Mouse (Mus musculus) MEL (cell line): ENCODE measurements around the gene 4921517D22Rik. TPM values are rescaled to one million over a fixed set of nuclear protein-coding genes. Genes with fewer than 3 reads are reported as not detected.

Source experiments
- DNase-seq: peaks from one replicate; pipeline ENCODE4 v3.0.0; 2011; ENCODE audit warnings: low read depth, low spot score
- H3K27ac ChIP-seq: 2 replicates; pipeline ENCODE4 v1.5.1; 2012; ENCODE audit warnings: low read depth, mild to moderate bottlenecking, control low read depth, low read length, moderate library complexity; ENCODE audit not compliant: control insufficient read depth
- H3K27me3 ChIP-seq, 2 experiments: fragments of 150-350 bp in 1 of 2; sonication (generic) in 1 of 2; 2 replicates each; pipeline ENCODE4 v1.6.1; 2012; ENCODE audit warnings: low read length in 2 of 2, mild to moderate bottlenecking in 2 of 2, improper control_type of control experiment in 1 of 2, moderate library complexity in 1 of 2; ENCODE audit not compliant: insufficient read depth in 2 of 2, control insufficient read depth in 1 of 2
- H3K36me3 ChIP-seq, 2 experiments: 2 replicates each; pipeline ENCODE4 v1.6.1; 2012 to 2014; ENCODE audit warnings: low read length in 2 of 2, improper control_type of control experiment in 1 of 2, inconsistent platforms in 1 of 2, mild to moderate bottlenecking in 1 of 2; ENCODE audit not compliant: insufficient read depth in 2 of 2, control insufficient read depth in 1 of 2
- H3K4me1 ChIP-seq, 2 experiments: fragments of 150-350 bp in 1 of 2; sonication (generic) in 1 of 2; 2 replicates each; pipeline ENCODE4 v1.6.1; 2012; ENCODE audit warnings: low read length in 2 of 2, improper control_type of control experiment in 1 of 2, mild to moderate bottlenecking in 1 of 2; ENCODE audit not compliant: insufficient read depth in 2 of 2, control insufficient read depth in 1 of 2
- H3K4me3 ChIP-seq, 2 experiments: fragments of 150-350 bp in 1 of 2; sonication (generic) in 1 of 2; 2 replicates each; pipeline ENCODE4 v1.5.1; 2012; ENCODE audit warnings: low read depth in 2 of 2, low read length in 2 of 2, mild to moderate bottlenecking in 2 of 2, moderate library complexity in 2 of 2, control low read depth in 1 of 2, improper control_type of control experiment in 1 of 2; ENCODE audit not compliant: control insufficient read depth in 1 of 2, insufficient read depth in 1 of 2
- H3K79me2 ChIP-seq: 2 replicates; pipeline ENCODE4 v1.6.1; 2012; ENCODE audit warnings: mild to moderate bottlenecking, low read length, moderate library complexity; ENCODE audit not compliant: control insufficient read depth, poor library complexity, insufficient read depth
- H3K9ac ChIP-seq: 2 replicates; pipeline ENCODE4 v1.6.1; 2012; ENCODE audit warnings: low read depth, mild to moderate bottlenecking, control low read depth, low read length, moderate library complexity; ENCODE audit not compliant: control insufficient read depth, poor library complexity, severe bottlenecking
- H3K9me3 ChIP-seq: fragments of 150-350 bp; sonication (generic); replicated peaks from 2 replicates; pipeline ENCODE4 v1.6.1; 2012; ENCODE audit warnings: mild to moderate bottlenecking, low read length, improper control_type of control experiment, moderate library complexity; ENCODE audit not compliant: insufficient read depth
- BHLHE40 ChIP-seq: IDR thresholded peaks from 2 replicates; pipeline ENCODE4 v1.6.1; 2012; ENCODE audit warnings: low read depth, mild to moderate bottlenecking, inconsistent platforms, low read length, improper control_type of control experiment, borderline replicate concordance
- CHD2 ChIP-seq: IDR thresholded peaks from 2 replicates; pipeline ENCODE4 v1.6.1; 2011; ENCODE audit warnings: low read length, improper control_type of control experiment
- CTCF ChIP-seq, 3 experiments: IDR thresholded peaks in 2 of 3; conservative IDR thresholded peaks in 1 of 3; 2 replicates each; pipeline ENCODE4 v1.5.1; 2011 to 2012; ENCODE audit warnings: low read length in 3 of 3, low read depth in 2 of 3, mild to moderate bottlenecking in 2 of 3, improper control_type of control experiment in 1 of 3, inconsistent platforms in 1 of 3, mixed read lengths in 1 of 3, moderate library complexity in 1 of 3; ENCODE audit not compliant: control insufficient read depth in 1 of 3, insufficient read depth in 1 of 3, poor library complexity in 1 of 3, severe bottlenecking in 1 of 3
- EP300 ChIP-seq, 2 experiments: IDR thresholded peaks; 2 replicates each; pipeline ENCODE4 v1.6.1; 2011; ENCODE audit warnings: improper control_type of control experiment in 2 of 2, low read length in 2 of 2, low read depth in 1 of 2, mild to moderate bottlenecking in 1 of 2
- HCFC1 ChIP-seq: IDR thresholded peaks from 2 replicates; pipeline ENCODE4 v1.6.1; 2012; ENCODE audit warnings: low read depth, mild to moderate bottlenecking, inconsistent platforms, low read length, improper control_type of control experiment, moderate library complexity
- JUND ChIP-seq: IDR thresholded peaks from 2 replicates; pipeline ENCODE4 v1.6.1; 2011; ENCODE audit warnings: low read depth, mild to moderate bottlenecking, improper control_type of control experiment, low read length
- MAFK ChIP-seq: IDR thresholded peaks from 2 replicates; pipeline ENCODE4 v1.6.1; 2011; ENCODE audit warnings: low read depth, mild to moderate bottlenecking, low read length, improper control_type of control experiment, borderline replicate concordance
- MAX ChIP-seq: IDR thresholded peaks from 2 replicates; pipeline ENCODE4 v1.6.1; 2011; ENCODE audit warnings: low read length, improper control_type of control experiment
- MAZ ChIP-seq: IDR thresholded peaks from 2 replicates; pipeline ENCODE4 v1.6.1; 2012; ENCODE audit warnings: low read depth, mild to moderate bottlenecking, inconsistent platforms, low read length, improper control_type of control experiment
- MEF2A ChIP-seq: IDR thresholded peaks from 2 replicates; pipeline ENCODE4 v1.6.1; 2014; ENCODE audit warnings: low read depth, mild to moderate bottlenecking, inconsistent platforms, low read length, improper control_type of control experiment; ENCODE audit not compliant: poor library complexity, insufficient replicate concordance, severe bottlenecking; ENCODE audit errors: extremely low read depth
- MXI1 ChIP-seq: IDR thresholded peaks from 2 replicates; pipeline ENCODE4 v1.6.1; 2011; ENCODE audit warnings: mild to moderate bottlenecking, low read depth, low read length, improper control_type of control experiment
- MYB ChIP-seq: IDR thresholded peaks from 2 replicates; pipeline ENCODE4 v1.6.1; 2011; ENCODE audit warnings: mild to moderate bottlenecking, low read depth, low read length, improper control_type of control experiment
- NELFE ChIP-seq: IDR thresholded peaks from 2 replicates; pipeline ENCODE4 v1.6.1; 2011; ENCODE audit warnings: low read depth, low read length, improper control_type of control experiment
- POLR2AphosphoS2 ChIP-seq: IDR thresholded peaks from 2 replicates; pipeline ENCODE4 v1.6.1; 2011; ENCODE audit warnings: low read length, improper control_type of control experiment
- POLR2AphosphoS5 ChIP-seq: IDR thresholded peaks from 2 replicates; pipeline ENCODE4 v1.6.1; 2012; ENCODE audit warnings: low read depth, borderline replicate concordance, mild to moderate bottlenecking, inconsistent platforms, low read length, moderate library complexity, mixed read lengths
- RAD21 ChIP-seq: IDR thresholded peaks from 2 replicates; pipeline ENCODE4 v1.6.1; 2011; ENCODE audit warnings: mild to moderate bottlenecking, low read depth, low read length, improper control_type of control experiment
- SMC3 ChIP-seq: IDR thresholded peaks from 2 replicates; pipeline ENCODE4 v1.6.1; 2011; ENCODE audit warnings: low read depth, low read length, improper control_type of control experiment
- TAL1 ChIP-seq: IDR thresholded peaks from 2 replicates; pipeline ENCODE4 v1.6.1; 2012; ENCODE audit warnings: mild to moderate bottlenecking, inconsistent platforms, low read length, moderate library complexity, mixed read lengths
- TBP ChIP-seq: IDR thresholded peaks from 2 replicates; pipeline ENCODE4 v1.8.0; 2011; ENCODE audit warnings: low read depth, low read length, improper control_type of control experiment
- TCF12 ChIP-seq: IDR thresholded peaks from 2 replicates; pipeline ENCODE4 v1.6.1; 2014; ENCODE audit warnings: low read depth, mild to moderate bottlenecking, inconsistent platforms, low read length, improper control_type of control experiment, moderate library complexity
- UBTF ChIP-seq: IDR thresholded peaks from 2 replicates; pipeline ENCODE4 v1.6.1; 2012; ENCODE audit warnings: low read depth, mild to moderate bottlenecking, inconsistent platforms, low read length, improper control_type of control experiment, moderate library complexity, borderline replicate concordance; ENCODE audit not compliant: insufficient read depth
- USF1 ChIP-seq: IDR thresholded peaks from 2 replicates; pipeline ENCODE4 v1.6.1; 2014; ENCODE audit warnings: low read depth, mild to moderate bottlenecking, inconsistent platforms, low read length, improper control_type of control experiment, moderate library complexity
- ZC3H11A ChIP-seq: IDR thresholded peaks from 2 replicates; pipeline ENCODE4 v1.6.1; 2012; ENCODE audit warnings: low read depth, mild to moderate bottlenecking, inconsistent platforms, low read length, improper control_type of control experiment
- ZKSCAN1 ChIP-seq: IDR thresholded peaks from 2 replicates; pipeline ENCODE4 v1.6.1; 2012; ENCODE audit warnings: low read depth, mild to moderate bottlenecking, inconsistent platforms, low read length, improper control_type of control experiment, moderate library complexity
- polyA plus RNA-seq, 2 experiments: library from polyadenylated mRNA; stranded (reverse) in 1 of 2; unstranded in 1 of 2; fragments of >175 nt in 1 of 2; fragments of >200 nt in 1 of 2; gene quantifications; 2 replicates each; pipeline versions ENCODE4 v1.2.1 to v1.2.4; 2012; ENCODE audit warnings: low replicate concordance in 2 of 2, low read depth in 1 of 2; ENCODE audit not compliant: insufficient read length in 2 of 2, insufficient read depth in 1 of 2, missing spikeins in 1 of 2
- total RNA-seq: library from RNA; depleted of rRNA; stranded (reverse); fragments of 300-350 nt; gene quantifications from 2 replicates; pipeline ENCODE4 v1.2.3, GENCODE M21; 2012

Gene 4921517D22Rik
- total and polyA plus RNA-seq, 3 experiments: not detected

- Histone ChIP-seq H3K36me3 (peaks cover 0 to 18% of the 10 kb centered on the region in 2 experiments; a peak in 2 of 4 replicates), H3K4me3 (peak overlapping the region; percentile 42 to 99), H3K79me2 (peaks cover 21% of the 10 kb centered on the region), H3K27ac (no peak overlapping the region), H3K9ac (peak overlapping the region; percentile 76), H3K27me3 (no peaks in the 10 kb centered on the region), H3K9me3 (no peaks in the 10 kb centered on the region), H3K4me1 (peaks cover 12 to 30% of the 10 kb centered on the region in 2 experiments)
- peak; percentile 45 for DNase-seq
- TF ChIP-seq CHD2: no peak
- TF ChIP-seq TAL1: no peak
- TF ChIP-seq NELFE: no peak
- no peak for TF ChIP-seq ZKSCAN1
- no peak for TF ChIP-seq EP300 (IDR thresholded peaks at IDR 0.05; ENCODE audit: low read depth in 1 of 2, low read length in 2 of 2)
- TF ChIP-seq SMC3: no peak
- TF ChIP-seq MAZ: no peak
- TF ChIP-seq HCFC1: no peak
- TF ChIP-seq JUND: no peak
- no peak for TF ChIP-seq USF1
- TF ChIP-seq MAFK: no peak
- no peak for TF ChIP-seq MYB
- TF ChIP-seq MXI1: no peak
- no peak for TF ChIP-seq MAX
- TF ChIP-seq POLR2AphosphoS5: no peak
- TF ChIP-seq ZC3H11A: no peak
- no peak for TF ChIP-seq MEF2A
Measured at GRCm38 (mm10) chr13:59674215-59674614, 19.7 kb downstream of the 4921517D22Rik start.

- H3K9me3 ChIP-seq: no peaks in the 10 kb centered on the region
- H3K9ac ChIP-seq: peak overlapping the region; percentile 29; the same call in 1 of the 2 replicates
- H3K4me1 ChIP-seq: peaks cover 12 to 33% of the 10 kb centered on the region in 2 experiments
- H3K36me3 ChIP-seq: peaks cover 0 to 22% of the 10 kb centered on the region in 2 experiments; a peak in 2 of 4 replicates
- H3K27me3 ChIP-seq: no peaks in the 10 kb centered on the region
- no peak overlapping the region; a peak in 1 of 4 replicates for H3K4me3 ChIP-seq
- no peak for DNase-seq
- H3K79me2 ChIP-seq: peaks cover 21% of the 10 kb centered on the region
- TF ChIP-seq TBP (no peak), HCFC1 (no peak), MXI1 (no peak), UBTF (no peak), ZC3H11A (no peak), TCF12 (no peak), RAD21 (no peak), MAX (no peak), CTCF (IDR thresholded peaks at IDR 0.05 in 2 of 3, conservative IDR thresholded peaks at IDR 0.05 in 1 of 3; ENCODE audit: control insufficient read depth in 1 of 3, insufficient read depth in 1 of 3, low read depth in 2 of 3, low read length in 3 of 3, poor library complexity in 1 of 3, severe bottlenecking in 1 of 3) (no peak), MEF2A (no peak), USF1 (no peak), POLR2AphosphoS2 (no peak), BHLHE40 (no peak)
- H3K27ac ChIP-seq: no peak overlapping the region
Measured at GRCm38 (mm10) chr13:59673597-59673996, 20.3 kb downstream of the 4921517D22Rik start.
